Mouse (Mus musculus): ENCODE data around the gene Sema5b.
"Not testable (repeated sequence)": the region's sequence is repeated elsewhere in the genome, so short reads cannot be mapped to it uniquely, and the experiment has no call there.

Gene Sema5b

GRCm38 (mm10) chr16:35555596-35556482 lies 14.9 kb downstream of the Sema5b start:
- DNase-seq = peak; percentile 18

DNA sequence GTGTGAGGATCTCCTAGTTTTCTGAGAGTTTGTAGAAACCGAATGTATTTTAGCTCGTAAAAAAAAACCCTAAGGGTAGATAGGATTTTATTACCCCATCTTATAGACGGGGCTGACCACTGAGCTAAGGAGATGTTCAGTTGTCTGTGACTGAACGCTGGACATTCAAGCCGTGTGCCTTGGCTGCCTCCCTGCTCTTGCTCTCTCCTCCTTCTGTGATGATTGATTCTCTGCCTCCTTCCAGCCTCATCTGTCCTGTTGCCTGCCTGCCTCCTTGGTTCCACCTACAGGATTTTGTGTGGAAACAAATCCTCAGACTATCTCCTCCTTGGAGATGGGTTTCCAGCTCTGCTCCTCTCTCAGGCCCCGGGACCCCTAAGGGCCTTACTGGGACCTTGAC lies 16.1 kb downstream of the Sema5b start:
- no peak for DNase-seq

- no peak for DNase-seq
Observed at GRCm38 (mm10) chr16:35561541-35561940, 20.6 kb downstream of the Sema5b start.

DNA sequence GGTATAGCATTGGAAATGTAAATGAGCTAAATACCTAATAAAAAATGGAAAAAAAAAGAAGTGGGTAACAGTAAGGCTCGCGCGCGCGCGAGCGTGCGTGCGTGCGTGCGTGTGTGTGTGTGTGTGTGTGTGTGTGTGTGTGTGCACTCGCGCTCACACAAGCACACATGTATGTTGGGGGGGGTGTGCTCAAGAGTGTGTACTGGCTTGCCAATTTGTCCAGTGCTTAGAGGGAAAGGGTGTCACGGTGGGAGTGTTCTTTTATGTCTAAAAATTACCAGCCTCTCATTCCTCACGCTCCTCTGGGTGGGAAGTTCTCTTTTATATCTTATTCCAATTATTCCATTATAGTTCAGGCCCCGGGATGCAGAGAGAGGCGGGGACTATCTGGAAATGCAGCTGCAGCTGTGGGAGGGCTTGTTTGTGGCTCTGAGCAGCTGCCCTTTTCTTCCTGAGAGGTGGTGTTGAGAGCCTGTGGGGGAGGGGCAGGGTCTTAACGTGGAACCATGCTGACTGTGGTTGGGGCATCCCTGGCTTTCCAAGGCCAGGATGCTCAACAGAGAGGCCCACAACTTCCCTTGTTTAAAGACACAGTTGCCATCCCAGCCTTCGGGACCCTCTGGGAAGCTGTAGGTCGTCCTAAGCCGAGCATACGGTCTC lies 23.4 kb downstream of the Sema5b start:
- no peak for DNase-seq

GRCm38 (mm10) chr16:35565601-35566000 lies 24.7 kb downstream of the Sema5b start:
- DNase-seq = not testable (repeated sequence)

DNA sequence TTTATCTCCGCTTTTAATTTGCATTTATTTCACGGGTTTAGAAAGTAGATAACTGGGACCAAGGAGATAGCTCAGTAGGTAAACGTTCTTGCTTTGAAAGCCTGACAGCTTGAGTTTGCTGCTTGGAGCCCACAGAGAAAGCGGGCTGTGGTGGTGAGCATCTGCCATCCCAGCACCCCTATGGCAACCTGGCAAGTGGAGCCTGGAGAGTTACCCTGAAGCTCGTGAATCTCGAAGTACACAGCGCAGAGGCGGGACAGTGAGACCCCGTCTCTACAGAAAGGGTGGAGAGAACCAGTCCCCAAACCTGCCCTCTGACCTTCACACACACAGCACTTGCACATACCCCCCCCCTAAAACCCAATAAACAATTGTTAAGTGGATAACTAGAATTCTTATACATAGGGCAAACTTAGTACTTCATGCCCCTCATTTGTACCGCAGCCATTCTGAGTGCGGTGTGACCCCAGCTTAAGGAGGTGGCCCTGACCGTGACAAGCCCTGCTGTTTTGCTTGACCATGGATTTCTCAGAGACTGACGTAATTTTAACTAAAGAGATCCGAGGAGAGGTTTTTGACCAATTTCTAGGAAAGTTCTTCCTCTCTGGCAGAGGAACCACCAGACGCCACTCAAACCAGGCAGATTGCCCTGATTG lies 27.4 kb downstream of the Sema5b start:
- no peak for DNase-seq

- no peak for DNase-seq
Observed at GRCm38 (mm10) chr16:35569347-35569746, 28.4 kb downstream of the Sema5b start.

DNA sequence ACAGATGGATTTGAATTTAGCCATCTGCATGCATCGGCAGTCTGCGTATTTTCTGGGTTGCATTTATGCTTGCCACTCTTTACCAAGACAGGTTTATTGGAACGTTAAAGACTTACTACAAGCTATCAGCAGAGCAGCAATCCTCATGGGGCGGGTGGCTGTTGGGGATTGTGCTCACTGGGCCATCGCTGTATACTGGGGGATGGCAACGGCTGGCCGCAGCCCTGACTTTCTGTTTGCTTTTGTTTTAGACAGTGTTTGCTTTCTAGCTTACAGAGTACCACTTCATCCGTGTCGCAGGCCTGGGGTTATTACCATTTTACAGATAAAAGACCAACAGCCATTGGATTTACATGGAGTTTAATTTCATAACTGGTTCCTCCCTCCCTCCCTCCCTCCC lies 28.8 kb downstream of the Sema5b start:
- DNase-seq = no peak

DNA sequence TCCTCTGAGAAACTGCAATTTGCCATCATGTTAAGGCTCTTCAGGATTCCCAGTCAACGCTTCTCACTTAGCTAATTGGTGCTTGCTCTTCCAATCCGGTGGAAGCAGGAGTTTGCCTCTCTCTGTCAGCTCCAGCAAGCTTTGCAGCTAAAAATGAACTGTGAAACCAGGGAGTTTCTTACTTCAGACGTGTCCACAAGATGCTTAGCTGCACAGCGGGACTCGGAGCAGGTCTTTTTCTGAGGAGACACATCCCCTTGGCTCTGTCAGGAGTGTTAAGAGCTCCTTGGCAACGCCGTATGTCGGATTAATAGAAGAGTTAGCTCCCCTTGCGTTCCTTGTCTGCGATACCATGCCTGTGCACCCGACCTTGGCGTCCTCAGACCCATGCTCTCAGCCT lies 29.7 kb downstream of the Sema5b start:
- no peak for DNase-seq

DNA sequence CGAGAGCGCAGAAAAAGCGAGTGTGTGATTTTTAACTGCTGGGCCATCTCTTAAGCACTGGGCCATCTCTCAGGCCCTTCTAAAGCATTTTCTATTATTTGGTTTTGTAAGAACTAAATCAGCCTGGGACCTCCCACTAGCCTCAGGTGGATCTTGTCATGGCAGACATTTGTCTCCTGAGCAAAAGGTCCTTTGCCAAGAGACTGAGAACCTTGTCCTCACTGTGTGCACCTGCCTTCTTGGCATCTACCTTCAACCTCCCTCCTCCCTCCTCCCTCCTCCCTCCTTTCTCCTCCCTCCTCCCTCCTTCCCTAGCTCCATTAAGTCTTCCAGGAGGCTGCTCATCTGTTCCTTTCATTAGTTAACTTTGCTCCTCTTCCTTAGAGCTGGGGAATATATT lies 32.6 kb downstream of the Sema5b start:
- DNase-seq = no peak

GRCm38 (mm10) chr16:35577181-35577941 lies 36.4 kb downstream of the Sema5b start:
- no peak for DNase-seq

- no peak for DNase-seq
Observed at GRCm38 (mm10) chr16:35581299-35581698, 40.4 kb downstream of the Sema5b start.

GRCm38 (mm10) chr16:35583551-35584080 lies 42.7 kb downstream of the Sema5b start:
- no peak for DNase-seq

DNA sequence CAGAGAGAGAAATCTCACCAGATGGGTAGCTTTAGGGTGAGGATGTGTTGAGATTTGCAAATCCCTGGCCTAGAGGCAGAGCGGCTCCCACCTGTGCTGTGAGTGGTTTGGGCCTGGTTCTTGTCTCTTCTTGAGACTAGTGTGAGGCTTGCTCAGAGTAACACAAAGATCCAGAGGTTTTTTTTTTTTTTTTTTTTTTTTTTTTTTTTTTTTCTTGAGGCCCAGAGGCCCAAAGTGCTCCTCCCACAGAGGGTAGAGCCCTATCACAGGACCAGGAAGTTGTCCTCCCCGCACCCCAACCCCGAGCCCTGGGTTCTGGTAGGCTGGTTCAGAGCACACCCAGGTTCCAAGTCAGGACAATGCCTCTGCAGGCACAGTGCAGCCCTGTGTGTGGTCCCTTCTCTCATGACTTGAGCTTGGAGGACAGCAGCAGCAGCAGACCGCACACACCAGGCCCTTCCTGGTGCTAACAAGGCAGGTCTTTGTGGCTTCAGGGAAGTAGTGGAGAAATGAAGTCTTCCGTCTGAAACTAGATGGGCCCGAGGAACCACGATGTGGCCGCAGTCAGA lies 44.3 kb downstream of the Sema5b start:
- DNase-seq = no peak

DNA sequence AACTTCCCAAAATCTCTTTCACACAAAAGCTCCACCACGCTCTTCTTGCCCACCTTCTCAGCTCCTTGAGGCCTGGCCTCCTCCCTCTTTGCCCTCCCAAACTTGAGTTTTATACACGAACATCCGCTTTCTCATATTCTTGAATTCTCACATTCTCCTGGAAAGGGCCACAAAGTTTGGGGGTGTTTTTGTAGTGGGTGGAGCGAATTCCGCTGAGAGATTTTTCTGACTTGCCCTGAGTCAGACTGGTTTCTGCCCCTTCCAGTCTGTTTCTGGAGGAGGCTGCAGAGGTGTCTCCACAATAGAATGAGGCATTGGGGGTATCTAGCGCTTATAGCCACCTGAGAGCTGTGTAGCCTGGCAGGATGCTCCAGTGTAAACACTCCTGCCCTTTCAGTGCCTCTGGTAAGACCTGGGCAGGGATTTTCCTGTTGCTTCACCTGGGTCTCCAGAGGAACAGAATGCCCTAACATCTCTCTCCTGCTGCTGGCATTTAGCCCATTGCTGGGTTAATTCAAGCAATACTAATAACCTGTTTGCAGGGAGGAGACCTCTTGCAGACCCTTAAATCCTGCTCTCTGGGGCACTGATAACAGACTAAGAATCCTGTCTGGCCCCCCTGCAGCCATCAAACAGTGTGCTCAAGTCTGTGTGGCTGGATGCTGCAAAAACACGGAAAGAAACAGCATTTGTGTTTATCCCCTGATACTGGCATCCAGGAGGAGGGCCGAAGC lies 46.3 kb downstream of the Sema5b start:
- DNase-seq = no peak

DNA sequence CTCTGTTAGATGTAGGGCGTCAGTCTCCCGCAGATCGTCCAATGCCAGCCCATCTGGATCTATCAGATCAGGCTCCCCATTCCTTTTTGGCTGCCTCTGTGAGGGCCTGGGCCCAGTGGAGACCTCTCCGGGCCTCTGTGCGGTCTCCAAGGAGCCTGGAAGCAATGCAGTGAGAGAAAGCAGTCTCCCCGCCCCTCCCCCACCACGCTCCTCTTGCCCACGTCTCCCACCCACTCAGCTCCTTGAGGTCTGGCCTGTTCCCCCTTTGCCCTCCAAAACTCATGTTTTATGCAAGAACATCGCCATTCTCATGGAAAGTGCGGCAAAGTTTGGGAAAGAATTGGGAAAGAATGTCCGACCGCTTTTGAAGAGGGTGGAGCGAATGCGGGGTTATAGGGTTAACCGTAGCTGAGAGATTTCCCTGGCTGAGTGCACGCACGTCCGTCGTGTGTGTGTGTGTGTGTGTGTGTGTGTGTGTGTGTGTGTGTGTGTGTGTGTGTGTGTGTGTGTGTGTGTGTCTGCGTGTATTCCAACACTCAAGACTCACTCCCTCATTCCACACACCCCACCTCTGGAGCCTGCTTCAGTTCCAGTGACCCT lies 47.0 kb downstream of the Sema5b start:
- DNase-seq = no peak

DNA sequence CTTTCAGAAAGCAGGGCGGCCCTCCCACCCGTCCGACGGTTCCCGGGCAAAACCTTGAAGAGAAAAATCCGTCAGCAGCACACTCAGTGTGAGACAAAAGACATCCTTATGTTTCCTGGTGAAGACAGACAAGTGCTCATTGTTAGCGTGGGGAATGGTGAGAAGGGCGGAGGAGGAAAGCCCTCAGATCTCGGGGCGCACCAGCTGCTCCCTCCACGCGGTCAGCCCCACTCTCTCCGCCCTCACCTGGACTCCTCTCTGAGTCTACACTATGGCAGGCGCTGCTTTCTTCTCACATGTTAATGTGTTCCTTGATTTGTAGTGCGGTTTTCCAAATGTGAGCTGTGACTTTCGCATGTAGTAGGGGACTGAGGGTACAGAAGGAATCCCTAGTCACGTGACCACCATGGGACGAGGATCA lies 47.8 kb downstream of the Sema5b start:
- DNase-seq = no peak

GRCm38 (mm10) chr16:35591756-35592155 lies 50.8 kb downstream of the Sema5b start:
- DNase-seq = no peak

- DNase-seq = no peak
Observed at GRCm38 (mm10) chr16:35592274-35593065, 51.5 kb downstream of the Sema5b start.

GRCm38 (mm10) chr16:35593474-35593873 lies 52.5 kb downstream of the Sema5b start:
- DNase-seq = no peak
